ENCODE assay signal across 13 mouse cellular contexts in the genomic region with DNA sequence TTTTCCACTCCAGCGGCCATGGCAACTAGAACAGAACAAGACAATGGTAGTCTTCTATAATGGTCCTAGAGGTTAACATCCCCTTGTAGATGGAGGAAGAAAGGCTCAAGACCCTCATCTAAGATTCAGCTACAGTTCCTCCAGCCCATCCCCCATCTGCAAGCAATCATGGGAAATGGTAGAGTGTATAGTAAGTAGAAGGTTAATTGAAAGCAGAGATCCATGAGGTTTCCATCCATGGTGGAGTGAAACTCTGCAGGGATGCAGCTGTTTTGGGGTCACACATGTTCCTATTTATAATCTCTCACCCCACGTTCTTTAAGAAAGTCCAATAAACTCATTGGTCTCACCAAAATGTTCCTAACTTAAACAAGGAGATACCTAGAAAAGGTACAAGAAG.
"Had no signal": no experiment of that assay in that cellular context is flagged by ENCODE, and none has a peak within 500 bp of the region (broad histone marks: within the 10 kb centered on the region; RNA-seq: fewer than 3 reads in every experiment).

No protein-coding gene starts in this region.

- ATAC-seq: liver, postnatal 0 days; midbrain, embryonic 15.5 days had no signal

- H3K27ac ChIP-seq: kidney, embryonic 15.5 days; limb, embryonic 12.5 days; liver, embryonic 13.5 days; midbrain, embryonic 15.5 days; neural tube, embryonic 12.5 days had no signal

- H3K4me3 ChIP-seq: kidney, embryonic 15.5 days; left cerebral cortex, adult 2 months; limb, embryonic 12.5 days; liver, embryonic 13.5 days; midbrain, embryonic 15.5 days; neural tube, embryonic 12.5 days had no signal

- H3K27me3 ChIP-seq: kidney, embryonic 15.5 days; limb, embryonic 12.5 days; liver, embryonic 13.5 days; midbrain, embryonic 15.5 days; neural tube, embryonic 12.5 days had no signal

- H3K36me3 ChIP-seq: kidney, embryonic 15.5 days; limb, embryonic 12.5 days; liver, embryonic 13.5 days; midbrain, embryonic 15.5 days; neural tube, embryonic 12.5 days had no signal

- H3K4me1 ChIP-seq: kidney, embryonic 15.5 days; limb, embryonic 12.5 days; liver, embryonic 13.5 days; midbrain, embryonic 15.5 days; neural tube, embryonic 12.5 days had no signal

- DNase-seq: kidney, postnatal 14 days; liver; liver, embryonic 13.5 days; liver, postnatal 0 days; lung, postnatal 4 days; thymus, adult 18-20 months; thymus, postnatal 14 days had no signal

- H3K4me2 ChIP-seq: kidney, embryonic 15.5 days; limb, embryonic 12.5 days; liver, embryonic 13.5 days; midbrain, embryonic 11.5 days; midbrain, embryonic 15.5 days; neural tube, embryonic 12.5 days had no signal

- H3K9me3 ChIP-seq: kidney, embryonic 15.5 days; limb, embryonic 12.5 days; liver, embryonic 13.5 days; midbrain, embryonic 15.5 days; neural tube, embryonic 12.5 days had no signal

- H3K9ac ChIP-seq: kidney, embryonic 15.5 days; limb, embryonic 12.5 days; liver, embryonic 13.5 days; liver, postnatal 0 days; midbrain, embryonic 15.5 days; neural tube, embryonic 12.5 days had no signal
